Mouse (Mus musculus) heart, embryonic 12.5 days (tissue): ENCODE data around the gene Mpzl1. TPM values are rescaled to one million over a fixed set of nuclear protein-coding genes. Genes with fewer than 3 reads are reported as not detected.

Source experiments
- ATAC-seq: fragments of 200-750 bp; cut with Nextera tagmentation; 2 replicates; pipeline ENCODE4 v1.8.0; 2017; ENCODE audit warnings: moderate TSS enrichment, moderate library complexity; ENCODE audit not compliant: insufficient number of reproducible peaks, low FRiP score
- H3K27ac ChIP-seq: fragments of 300-500 bp; sonication (generic); 2 replicates; pipeline ENCODE4 v1.5.1; 2016; ENCODE audit warnings: mild to moderate bottlenecking, moderate library complexity; ENCODE audit not compliant: poor library complexity, severe bottlenecking
- H3K27me3 ChIP-seq: fragments of 300-500 bp; sonication (generic); replicated peaks from 2 replicates; pipeline ENCODE4 v1.6.1; 2016; ENCODE audit warnings: mild to moderate bottlenecking, moderate library complexity
- H3K36me3 ChIP-seq: fragments of 300-500 bp; sonication (generic); 2 replicates; pipeline ENCODE4 v1.6.1; 2016; ENCODE audit warnings: mild to moderate bottlenecking, moderate library complexity
- H3K4me1 ChIP-seq: fragments of 300-500 bp; sonication (generic); replicated peaks from 2 replicates; pipeline ENCODE4 v1.6.1; 2016; ENCODE audit warnings: mild to moderate bottlenecking
- H3K4me2 ChIP-seq: fragments of 300-500 bp; sonication (generic); 2 replicates; pipeline ENCODE4 v1.6.1; 2016; ENCODE audit warnings: mild to moderate bottlenecking, moderate library complexity
- H3K4me3 ChIP-seq: fragments of 300-500 bp; sonication (generic); 2 replicates; pipeline ENCODE4 v1.5.1; 2016; ENCODE audit warnings: mild to moderate bottlenecking
- H3K9ac ChIP-seq: fragments of 300-500 bp; sonication (generic); 2 replicates; pipeline ENCODE4 v1.6.1; 2016; ENCODE audit warnings: mild to moderate bottlenecking, moderate library complexity
- H3K9me3 ChIP-seq: fragments of 300-500 bp; sonication (generic); replicated peaks from 2 replicates; pipeline ENCODE4 v1.6.1; 2016; ENCODE audit warnings: mild to moderate bottlenecking, moderate library complexity
- WGBS: fragments of 180-500 bp; shearing (Covaris S2); methylation state at CpG from one replicate; pipeline ENCODE4 v1.1.7; 2016; 5-methylcytosine and 5-hydroxymethylcytosine counted together
- polyA plus RNA-seq: library from polyadenylated mRNA; unstranded; fragments of >200 nt; fragmentation: Nextera tagmentation; extraction: Ambion mirVana; gene quantifications from 2 replicates; pipeline ENCODE4 v1.2.1, GENCODE M21; 2016

The Mpzl1 gene
- polyA plus RNA-seq, 1 experiment from 2014 or later, result 126 TPM

- Histone ChIP-seq H3K9ac (peak overlapping the region; percentile 26; the same call in 1 of the 2 replicates), H3K9me3 (no peaks in the 10 kb centered on the region), H3K27me3 (no peaks in the 10 kb centered on the region), H3K27ac (peak overlapping the region; percentile 42), H3K4me3 (no peak overlapping the region), H3K36me3 (peaks cover 91% of the 10 kb centered on the region), H3K4me1 (peaks cover 36% of the 10 kb centered on the region), H3K4me2 (no peak overlapping the region)
- 43% methylated on average over 14 of the region's 14 CpGs for WGBS
- ATAC-seq, result no peak; the same call in 1 of the 2 replicates
These were observed 21.1 kb upstream of the Mpzl1 start for GRCm38 (mm10) chr1:165655482-165655881.

- Histone ChIP-seq H3K4me3 (no peak overlapping the region), H3K27me3 (no peaks in the 10 kb centered on the region), H3K36me3 (peaks cover 91% of the 10 kb centered on the region), H3K9me3 (no peaks in the 10 kb centered on the region), H3K4me1 (peaks cover 36% of the 10 kb centered on the region), H3K9ac (0 out of 2 replicates have a peak overlapping the region, but pooled peaks have one; percentile 26), H3K27ac (peak overlapping the region; percentile 42), H3K4me2 (no peak overlapping the region)
- ATAC-seq, result no peak; the same call in 1 of the 2 replicates
- 57% methylated on average over 6 of the region's 6 CpGs for WGBS
These were observed 20.7 kb upstream of the Mpzl1 start for GRCm38 (mm10) chr1:165655022-165655421.

GRCm38 (mm10) chr1:165653126-165653885 lies 19.0 kb upstream of the Mpzl1 start:
- Histone ChIP-seq H3K9ac (no peak overlapping the region), H3K9me3 (no peaks in the 10 kb centered on the region), H3K4me2 (no peak overlapping the region), H3K4me3 (no peak overlapping the region), H3K27me3 (no peaks in the 10 kb centered on the region), H3K27ac (peak overlapping the region; percentile 9), H3K4me1 (peaks cover 36% of the 10 kb centered on the region), H3K36me3 (peaks cover 90% of the 10 kb centered on the region)
- WGBS, result 75% methylated on average over 14 of the region's 14 CpGs
- ATAC-seq, result 0 out of 2 replicates have a peak, but pooled peaks have one; percentile 45

- ATAC-seq, result no peak
- H3K9me3 ChIP-seq, result no peaks in the 10 kb centered on the region
- H3K9ac ChIP-seq, result no peak overlapping the region
- H3K36me3 ChIP-seq, result peaks cover 90% of the 10 kb centered on the region
- H3K27ac ChIP-seq, result peak overlapping the region; percentile 17
- WGBS, result 65% methylated on average over 2 of the region's 2 CpGs
- no peak overlapping the region for H3K4me2 ChIP-seq
- no peak overlapping the region for H3K4me3 ChIP-seq
- peaks cover 36% of the 10 kb centered on the region for H3K4me1 ChIP-seq
- no peaks in the 10 kb centered on the region for H3K27me3 ChIP-seq
These were observed 18.2 kb upstream of the Mpzl1 start for GRCm38 (mm10) chr1:165652507-165652906.

GRCm38 (mm10) chr1:165651158-165651557 lies 16.8 kb upstream of the Mpzl1 start:
- Histone ChIP-seq H3K9me3 (no peaks in the 10 kb centered on the region), H3K4me2 (no peak overlapping the region), H3K4me3 (no peak overlapping the region), H3K36me3 (peaks cover 85% of the 10 kb centered on the region), H3K9ac (no peak overlapping the region), H3K4me1 (peaks cover 36% of the 10 kb centered on the region), H3K27me3 (no peaks in the 10 kb centered on the region), H3K27ac (peak overlapping the region; percentile 35; the same call in 1 of the 2 replicates)
- 53% methylated on average over 5 of the region's 5 CpGs for WGBS
- peak; percentile 23; the same call in 1 of the 2 replicates for ATAC-seq

GRCm38 (mm10) chr1:165645102-165645501 lies 10.8 kb upstream of the Mpzl1 start:
- H3K27ac ChIP-seq, result no peak overlapping the region
- 59% methylated on average over 4 of the region's 4 CpGs for WGBS
- H3K27me3 ChIP-seq, result no peaks in the 10 kb centered on the region
- H3K36me3 ChIP-seq, result peaks cover 29% of the 10 kb centered on the region
- H3K4me2 ChIP-seq, result no peak overlapping the region
- H3K4me3 ChIP-seq, result no peak overlapping the region
- H3K4me1 ChIP-seq, result no peaks in the 10 kb centered on the region; the same call in 1 of the 2 replicates
- no peak overlapping the region for H3K9ac ChIP-seq
- H3K9me3 ChIP-seq, result no peaks in the 10 kb centered on the region
- ATAC-seq, result no peak

GRCm38 (mm10) chr1:165643735-165644134 lies 9.4 kb upstream of the Mpzl1 start:
- Histone ChIP-seq H3K4me3 (no peak overlapping the region), H3K9me3 (no peaks in the 10 kb centered on the region), H3K4me2 (no peak overlapping the region), H3K9ac (no peak overlapping the region), H3K4me1 (peaks cover 9% of the 10 kb centered on the region), H3K27ac (no peak overlapping the region), H3K27me3 (no peaks in the 10 kb centered on the region), H3K36me3 (peaks cover 16% of the 10 kb centered on the region)
- ATAC-seq, result no peak
- WGBS, result 72% methylated on average over 5 of the region's 5 CpGs

- ATAC-seq, result peak; percentile 62
- H3K4me3 ChIP-seq, result peak overlapping the region; percentile 72
- H3K27me3 ChIP-seq, result no peaks in the 10 kb centered on the region
- peak overlapping the region; percentile 87 for H3K9ac ChIP-seq
- under 1% methylated on average over 16 of the region's 16 CpGs for WGBS
- no peaks in the 10 kb centered on the region for H3K9me3 ChIP-seq
- H3K27ac ChIP-seq, result peak overlapping the region; percentile 81
- H3K4me2 ChIP-seq, result peak overlapping the region; percentile 80
- H3K36me3 ChIP-seq, result peaks cover 8% of the 10 kb centered on the region
- H3K4me1 ChIP-seq, result peaks cover 9% of the 10 kb centered on the region
These were observed 8.5 kb upstream of the Mpzl1 start for GRCm38 (mm10) chr1:165642780-165643311.

GRCm38 (mm10) chr1:165641786-165642771 lies 7.7 kb upstream of the Mpzl1 start:
- Histone ChIP-seq H3K4me3 (peak overlapping the region; percentile 72), H3K27me3 (no peaks in the 10 kb centered on the region), H3K36me3 (peaks cover under 1% of the 10 kb centered on the region; the same call in 1 of the 2 replicates), H3K27ac (peak overlapping the region; percentile 81), H3K4me2 (peak overlapping the region; percentile 80), H3K9ac (peak overlapping the region; percentile 87), H3K4me1 (peaks cover 9% of the 10 kb centered on the region), H3K9me3 (no peaks in the 10 kb centered on the region)
- under 1% methylated on average over 75 of the region's 75 CpGs for WGBS
- peak; percentile 83 for ATAC-seq

GRCm38 (mm10) chr1:165641271-165641771 lies 7.0 kb upstream of the Mpzl1 start:
- Histone ChIP-seq H3K9ac (peak overlapping the region; percentile 71; the same call in 1 of the 2 replicates), H3K4me1 (peaks cover 9% of the 10 kb centered on the region), H3K4me2 (peak overlapping the region; percentile 80), H3K9me3 (no peaks in the 10 kb centered on the region), H3K27me3 (no peaks in the 10 kb centered on the region), H3K27ac (no peak overlapping the region), H3K36me3 (no peaks in the 10 kb centered on the region), H3K4me3 (peak overlapping the region; percentile 72)
- ATAC-seq, result peak; percentile 74
- WGBS, result 6% methylated on average over 16 of the region's 16 CpGs
